Mouse (Mus musculus) liver, embryonic 14.5 days (tissue): Measurements from ENCODE around the gene AW011738.

Source experiments
- CTCF ChIP-seq: IDR thresholded peaks from 2 replicates; pipeline ENCODE4 v1.5.1; 2016; ENCODE audit warnings: antibody characterized with exemption, low read depth, control low read depth
- EP300 ChIP-seq: IDR thresholded peaks from 2 replicates; pipeline ENCODE4 v1.6.1; 2016; ENCODE audit warnings: antibody characterized with exemption, low read depth

DNA sequence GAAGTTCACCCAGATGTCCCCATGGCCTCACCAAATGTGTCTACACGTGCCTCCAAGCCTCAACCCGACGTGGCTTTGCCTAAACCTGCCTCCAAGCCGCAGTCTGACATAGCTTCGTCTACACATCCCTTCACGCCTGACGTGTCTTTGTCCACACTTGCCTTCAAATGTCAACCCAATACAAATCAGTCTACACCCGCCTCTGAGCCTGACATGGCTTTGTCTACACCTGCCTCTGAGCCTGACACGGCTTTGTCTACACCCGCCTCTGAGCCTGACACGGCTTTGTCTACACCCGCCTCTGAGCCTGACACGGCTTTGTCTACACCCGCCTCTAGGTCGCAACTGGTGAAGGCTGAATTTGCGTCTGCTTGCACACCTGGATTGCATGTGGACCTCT is 14.7 kb downstream of the AW011738 start:
- TF ChIP-seq CTCF (no peak), EP300 (no peak)
